Mouse (Mus musculus): Measurements from ENCODE around the gene Rnd1. TPM values are rescaled to one million over a fixed set of nuclear protein-coding genes. Genes with fewer than 3 reads are reported as not detected.

Gene Rnd1
- polyA plus RNA-seq, 1 experiment from 2014 or later, result 0.95 TPM

GRCm38 (mm10) chr15:98676471-98676870 lies 790 bp downstream of the Rnd1 start:
- Histone ChIP-seq H3K36me3 (no peaks in the 10 kb centered on the region), H3K27me3 (peaks cover 52% of the 10 kb centered on the region), H3K9me3 (no peaks in the 10 kb centered on the region), H3K4me1 (peaks cover 30% of the 10 kb centered on the region), H3K4me3 (peak overlapping the region; percentile 39; the same call in 1 of the 2 replicates), H3K9ac (no peak overlapping the region), H3K4me2 (peak overlapping the region; percentile 77), H3K27ac (no peak overlapping the region)
- WGBS, result 3% methylated on average over 9 of the region's 9 CpGs
- ATAC-seq (ENCODE audit: insufficient number of reproducible peaks, low FRiP score, low TSS enrichment, low read depth), result no peak

GRCm38 (mm10) chr15:98675634-98676250 lies 1.5 kb downstream of the Rnd1 start:
- H3K36me3 ChIP-seq, result no peaks in the 10 kb centered on the region
- H3K9me3 ChIP-seq, result no peaks in the 10 kb centered on the region
- no peak overlapping the region for H3K27ac ChIP-seq
- H3K9ac ChIP-seq, result no peak overlapping the region
- H3K4me1 ChIP-seq, result peaks cover 30% of the 10 kb centered on the region
- peak overlapping the region; percentile 39 for H3K4me3 ChIP-seq
- ATAC-seq (ENCODE audit: insufficient number of reproducible peaks, low FRiP score, low TSS enrichment, low read depth), result no peak
- WGBS, result 4% methylated on average over 14 of the region's 14 CpGs
- H3K4me2 ChIP-seq, result peak overlapping the region; percentile 30
- peaks cover 52% of the 10 kb centered on the region for H3K27me3 ChIP-seq

- Histone ChIP-seq H3K9me3 (no peaks in the 10 kb centered on the region), H3K9ac (no peak overlapping the region), H3K27me3 (peaks cover 52% of the 10 kb centered on the region), H3K27ac (no peak overlapping the region), H3K36me3 (no peaks in the 10 kb centered on the region), H3K4me2 (peak overlapping the region; percentile 4; the same call in 1 of the 2 replicates), H3K4me1 (peaks cover 30% of the 10 kb centered on the region), H3K4me3 (peak overlapping the region; percentile 9; the same call in 1 of the 2 replicates)
- no peak for ATAC-seq (ENCODE audit: insufficient number of reproducible peaks, low FRiP score, low TSS enrichment, low read depth)
- whole genome bisulfite sequencing, result 15% methylated on average over 11 of the region's 11 CpGs
Observed at GRCm38 (mm10) chr15:98674994-98675545, 2.2 kb downstream of the Rnd1 start.

GRCm38 (mm10) chr15:98674284-98674993 lies 2.8 kb downstream of the Rnd1 start:
- H3K9me3 ChIP-seq, result no peaks in the 10 kb centered on the region
- H3K4me2 ChIP-seq, result peak overlapping the region; percentile 4; the same call in 1 of the 2 replicates
- no peak overlapping the region for H3K4me3 ChIP-seq
- H3K9ac ChIP-seq, result no peak overlapping the region
- H3K27ac ChIP-seq, result no peak overlapping the region
- peaks cover 30% of the 10 kb centered on the region for H3K4me1 ChIP-seq
- WGBS, result 22% methylated on average over 7 of the region's 7 CpGs
- no peaks in the 10 kb centered on the region for H3K36me3 ChIP-seq
- no peak for ATAC-seq (ENCODE audit: insufficient number of reproducible peaks, low FRiP score, low TSS enrichment, low read depth)
- H3K27me3 ChIP-seq, result peaks cover 52% of the 10 kb centered on the region

- Histone ChIP-seq H3K4me1 (peaks cover 30% of the 10 kb centered on the region), H3K27me3 (peaks cover 48% of the 10 kb centered on the region), H3K27ac (no peak overlapping the region), H3K9ac (no peak overlapping the region), H3K4me2 (no peak overlapping the region), H3K36me3 (no peaks in the 10 kb centered on the region), H3K4me3 (no peak overlapping the region), H3K9me3 (no peaks in the 10 kb centered on the region)
- no peak for ATAC-seq (ENCODE audit: insufficient number of reproducible peaks, low FRiP score, low TSS enrichment, low read depth)
- 75% methylated on average over 7 of the region's 7 CpGs for WGBS
Observed at GRCm38 (mm10) chr15:98673732-98674131, 3.5 kb downstream of the Rnd1 start.

GRCm38 (mm10) chr15:98672592-98672991 lies 4.7 kb downstream of the Rnd1 start:
- H3K27me3 ChIP-seq, result peaks cover 38% of the 10 kb centered on the region

GRCm38 (mm10) chr15:98664042-98664907 lies 13.0 kb downstream of the Rnd1 start:
- H3K36me3 ChIP-seq, result peaks cover 8% of the 10 kb centered on the region
- H3K9ac ChIP-seq, result no peak overlapping the region
- no peak overlapping the region for H3K4me3 ChIP-seq
- ATAC-seq (ENCODE audit: insufficient number of reproducible peaks, low FRiP score, low TSS enrichment, low read depth), result no peak
- H3K4me2 ChIP-seq, result no peak overlapping the region
- no peak overlapping the region for H3K27ac ChIP-seq
- H3K9me3 ChIP-seq, result no peaks in the 10 kb centered on the region
- H3K27me3 ChIP-seq, result no peaks in the 10 kb centered on the region
- WGBS, result 76% methylated on average over 11 of the region's 11 CpGs
- peaks cover 8% of the 10 kb centered on the region; the same call in 1 of the 2 replicates for H3K4me1 ChIP-seq

More at GRCm38 (mm10) chr15:98672592-98672991, 4.7 kb downstream of the Rnd1 start:
- no peak overlapping the region for H3K27ac ChIP-seq
- H3K9ac ChIP-seq, result no peak overlapping the region
- H3K4me2 ChIP-seq, result no peak overlapping the region
- no peaks in the 10 kb centered on the region for H3K36me3 ChIP-seq
- 71% methylated on average over 4 of the region's 4 CpGs for WGBS
- no peaks in the 10 kb centered on the region for H3K9me3 ChIP-seq
- ATAC-seq (ENCODE audit: insufficient number of reproducible peaks, low FRiP score, low TSS enrichment, low read depth), result no peak
- H3K4me3 ChIP-seq, result no peak overlapping the region
- peaks cover 30% of the 10 kb centered on the region for H3K4me1 ChIP-seq

GRCm38 (mm10) chr15:98662567-98663545 lies 14.4 kb downstream of the Rnd1 start, which contains the start of gene Ddx23:
Gene Ddx23, minus strand, starts transcription at chr15:98662894.
- WGBS, result 4% methylated on average over 47 of the region's 48 CpGs
- peak; percentile 92 for ATAC-seq (ENCODE audit: insufficient number of reproducible peaks, low FRiP score, low TSS enrichment, low read depth)
- peaks cover 20% of the 10 kb centered on the region for H3K36me3 ChIP-seq

GRCm38 (mm10) chr15:98662198-98662566 lies 15.1 kb downstream of the Rnd1 start:
- peak overlapping the region; percentile 70 for H3K4me2 ChIP-seq
- H3K36me3 ChIP-seq, result peaks cover 26% of the 10 kb centered on the region
- ATAC-seq (ENCODE audit: insufficient number of reproducible peaks, low FRiP score, low TSS enrichment, low read depth), result no peak
- H3K27me3 ChIP-seq, result no peaks in the 10 kb centered on the region
- H3K27ac ChIP-seq, result peak overlapping the region; percentile 95
- H3K9me3 ChIP-seq, result no peaks in the 10 kb centered on the region
- peak overlapping the region; percentile 92 for H3K9ac ChIP-seq
- H3K4me3 ChIP-seq, result peak overlapping the region; percentile 89
- peaks cover 8% of the 10 kb centered on the region; the same call in 1 of the 2 replicates for H3K4me1 ChIP-seq
- 1% methylated on average over 14 of the region's 14 CpGs for WGBS

More at GRCm38 (mm10) chr15:98662567-98663545, 14.4 kb downstream of the Rnd1 start, which contains the start of gene Ddx23:
- Histone ChIP-seq H3K4me1 (peaks cover 8% of the 10 kb centered on the region; the same call in 1 of the 2 replicates), H3K9me3 (no peaks in the 10 kb centered on the region), H3K9ac (peak within 1 kb of the TSS; percentile 92), H3K27ac (peak within 1 kb of the TSS; percentile 95), H3K4me2 (peak within 1 kb of the TSS; percentile 70), H3K4me3 (peak within 1 kb of the TSS; percentile 89), H3K27me3 (no peaks in the 10 kb centered on the region)

- no peaks in the 10 kb centered on the region for H3K9me3 ChIP-seq
- H3K4me1 ChIP-seq, result peaks cover 8% of the 10 kb centered on the region; the same call in 1 of the 2 replicates
- 81% methylated on average over 15 of the region's 15 CpGs for WGBS
- no peak for ATAC-seq (ENCODE audit: insufficient number of reproducible peaks, low FRiP score, low TSS enrichment, low read depth)
- H3K9ac ChIP-seq, result no peak overlapping the region
- H3K27ac ChIP-seq, result no peak overlapping the region
- H3K36me3 ChIP-seq, result peaks cover 75% of the 10 kb centered on the region
- no peak overlapping the region for H3K4me3 ChIP-seq
- no peaks in the 10 kb centered on the region for H3K27me3 ChIP-seq
- H3K4me2 ChIP-seq, result no peak overlapping the region
Observed at GRCm38 (mm10) chr15:98656982-98657751, 20.1 kb downstream of the Rnd1 start.
